Mouse (Mus musculus) neural tube, embryonic 13.5 days (tissue): ENCODE results near the gene Abhd16a. TPM values are rescaled to one million over a fixed set of nuclear protein-coding genes. Genes with fewer than 3 reads are reported as not detected.
A peak's percentile ranks its signal among the peaks of the same experiment; 100 is the strongest.

Source experiments
- ATAC-seq: fragments of 200-750 bp; cut with Nextera tagmentation; 2 replicates; pipeline ENCODE4 v1.8.0; 2017; ENCODE audit warnings: low read depth, mild to moderate bottlenecking, moderate TSS enrichment, moderate library complexity
- H3K27ac ChIP-seq: fragments of 300-500 bp; sonication (generic); replicated peaks from 2 replicates; pipeline ENCODE4 v1.5.1; 2015; ENCODE audit warnings: moderate library complexity, mild to moderate bottlenecking, inconsistent platforms
- H3K27me3 ChIP-seq: fragments of 300-500 bp; sonication (generic); 2 replicates; pipeline ENCODE4 v1.6.1; 2015; ENCODE audit warnings: mild to moderate bottlenecking, inconsistent platforms
- H3K36me3 ChIP-seq: fragments of 300-500 bp; sonication (generic); 2 replicates; pipeline ENCODE4 v1.6.1; 2015; ENCODE audit warnings: mild to moderate bottlenecking, inconsistent platforms
- H3K4me1 ChIP-seq: fragments of 300-500 bp; sonication (generic); replicated peaks from 2 replicates; pipeline ENCODE4 v1.6.1; 2015; ENCODE audit warnings: inconsistent platforms
- H3K4me2 ChIP-seq: fragments of 300-500 bp; sonication (generic); 2 replicates; pipeline ENCODE4 v1.6.1; 2015; ENCODE audit warnings: inconsistent platforms, mild to moderate bottlenecking, moderate library complexity
- H3K4me3 ChIP-seq: fragments of 300-500 bp; sonication (generic); 2 replicates; pipeline ENCODE4 v1.5.1; 2015; ENCODE audit warnings: mild to moderate bottlenecking, inconsistent platforms
- H3K9ac ChIP-seq: fragments of 300-500 bp; sonication (generic); 2 replicates; pipeline ENCODE4 v1.6.1; 2015; ENCODE audit warnings: moderate library complexity, mild to moderate bottlenecking, inconsistent platforms
- H3K9me3 ChIP-seq: fragments of 300-500 bp; sonication (generic); 2 replicates; pipeline ENCODE4 v1.6.1; 2016; ENCODE audit warnings: inconsistent platforms
- WGBS: fragments of 180-500 bp; shearing (Covaris S2); methylation state at CpG from one replicate; pipeline ENCODE4 v1.1.7; 2015; 5-methylcytosine and 5-hydroxymethylcytosine counted together
- polyA plus RNA-seq: library from polyadenylated mRNA; unstranded; fragments of >200 nt; fragmentation: Nextera tagmentation; extraction: Ambion mirVana; gene quantifications from 2 replicates; pipeline ENCODE4 v1.2.1, GENCODE M21; 2015

Abhd16a gene
- polyA plus RNA-seq, 1 experiment from 2014 or later: 104 TPM

GRCm38 (mm10) chr17:35079778-35080177 lies 9.3 kb upstream of the Abhd16a start:
- H3K4me2 ChIP-seq: no peak overlapping the region
- peaks cover 18% of the 10 kb centered on the region for H3K4me1 ChIP-seq
- H3K4me3 ChIP-seq: no peak overlapping the region
- H3K9ac ChIP-seq: 0 out of 2 replicates have a peak overlapping the region, but pooled peaks have one; percentile 45
- H3K36me3 ChIP-seq: no peaks in the 10 kb centered on the region
- no peaks in the 10 kb centered on the region for H3K9me3 ChIP-seq
- no peak for ATAC-seq
- 75% methylated on average over 9 of the region's 9 CpGs for WGBS
- H3K27me3 ChIP-seq: no peaks in the 10 kb centered on the region
- no peak overlapping the region for H3K27ac ChIP-seq

GRCm38 (mm10) chr17:35080248-35080647 lies 8.8 kb upstream of the Abhd16a start:
- H3K36me3 ChIP-seq: no peaks in the 10 kb centered on the region
- H3K9me3 ChIP-seq: no peaks in the 10 kb centered on the region
- no peak for ATAC-seq
- H3K4me1 ChIP-seq: peaks cover 18% of the 10 kb centered on the region
- H3K9ac ChIP-seq: 0 out of 2 replicates have a peak overlapping the region, but pooled peaks have one; percentile 45
- no peaks in the 10 kb centered on the region for H3K27me3 ChIP-seq
- no peak overlapping the region for H3K27ac ChIP-seq
- no peak overlapping the region for H3K4me2 ChIP-seq
- 64% methylated on average over 6 of the region's 6 CpGs for WGBS
- no peak overlapping the region for H3K4me3 ChIP-seq

- ATAC-seq: no peak
- whole genome bisulfite sequencing: 82% methylated on average over 4 of the region's 4 CpGs
- H3K27ac ChIP-seq: no peak overlapping the region
- H3K27me3 ChIP-seq: no peaks in the 10 kb centered on the region
- H3K4me1 ChIP-seq: peaks cover 18% of the 10 kb centered on the region
- H3K9me3 ChIP-seq: no peaks in the 10 kb centered on the region
- no peaks in the 10 kb centered on the region for H3K36me3 ChIP-seq
- no peak overlapping the region for H3K4me2 ChIP-seq
- 0 out of 2 replicates have a peak overlapping the region, but pooled peaks have one; percentile 8 for H3K9ac ChIP-seq
- H3K4me3 ChIP-seq: no peak overlapping the region
Measured at GRCm38 (mm10) chr17:35080710-35081109, 8.4 kb upstream of the Abhd16a start.

GRCm38 (mm10) chr17:35082841-35083576 lies 6.1 kb upstream of the Abhd16a start:
- Histone ChIP-seq H3K4me2 (no peak overlapping the region), H3K36me3 (no peaks in the 10 kb centered on the region), H3K27me3 (no peaks in the 10 kb centered on the region), H3K9me3 (no peaks in the 10 kb centered on the region), H3K27ac (no peak overlapping the region), H3K4me1 (peaks cover 4% of the 10 kb centered on the region; the same call in 1 of the 2 replicates), H3K4me3 (no peak overlapping the region), H3K9ac (no peak overlapping the region)
- no peak for ATAC-seq
- 82% methylated on average over 16 of the region's 16 CpGs for WGBS

GRCm38 (mm10) chr17:35083929-35084497 lies 5.0 kb upstream of the Abhd16a start:
- Histone ChIP-seq H3K27me3 (no peaks in the 10 kb centered on the region), H3K9ac (no peak overlapping the region), H3K4me3 (no peak overlapping the region), H3K4me1 (no peaks in the 10 kb centered on the region), H3K36me3 (no peaks in the 10 kb centered on the region), H3K27ac (no peak overlapping the region), H3K9me3 (no peaks in the 10 kb centered on the region), H3K4me2 (no peak overlapping the region)
- ATAC-seq: no peak
- WGBS: 87% methylated on average over 3 of the region's 3 CpGs

GRCm38 (mm10) chr17:35085208-35085865 lies 3.7 kb upstream of the Abhd16a start, which contains the start of gene Ly6g6f:
TSS of gene Ly6g6f (minus strand) at chr17:35085610.
- no peak within 1 kb of the TSS for H3K4me2 ChIP-seq
- no peak within 1 kb of the TSS for H3K27ac ChIP-seq
- no peaks in the 10 kb centered on the region for H3K36me3 ChIP-seq
- no peak for ATAC-seq
- H3K27me3 ChIP-seq: no peaks in the 10 kb centered on the region
- WGBS: 88% methylated on average over 7 of the region's 7 CpGs
- peaks cover 7% of the 10 kb centered on the region for H3K4me1 ChIP-seq
- no peak within 1 kb of the TSS for H3K9ac ChIP-seq
- H3K9me3 ChIP-seq: no peaks in the 10 kb centered on the region
- no peak within 1 kb of the TSS for H3K4me3 ChIP-seq

GRCm38 (mm10) chr17:35088151-35088550 lies 912 bp upstream of the Abhd16a start:
- no peak for ATAC-seq
- Histone ChIP-seq H3K36me3 (peaks cover 17% of the 10 kb centered on the region), H3K27ac (no peak overlapping the region), H3K9ac (no peak overlapping the region), H3K4me2 (no peak overlapping the region), H3K27me3 (no peaks in the 10 kb centered on the region), H3K4me3 (no peak overlapping the region), H3K4me1 (peaks cover 18% of the 10 kb centered on the region), H3K9me3 (no peaks in the 10 kb centered on the region)
- 49% methylated on average over 2 of the region's 2 CpGs for WGBS

GRCm38 (mm10) chr17:35090166-35090932 lies 1.3 kb downstream of the Abhd16a start:
- 56% methylated on average over 8 of the region's 8 CpGs for WGBS
- peaks cover 18% of the 10 kb centered on the region for H3K4me1 ChIP-seq
- ATAC-seq: no peak

GRCm38 (mm10) chr17:35092403-35093198 lies 3.5 kb downstream of the Abhd16a start:
- H3K36me3 ChIP-seq: peaks cover 60% of the 10 kb centered on the region

More at GRCm38 (mm10) chr17:35090166-35090932, 1.3 kb downstream of the Abhd16a start:
- Histone ChIP-seq H3K27ac (peak overlapping the region; percentile 98), H3K36me3 (peaks cover 39% of the 10 kb centered on the region), H3K9me3 (no peaks in the 10 kb centered on the region), H3K4me2 (peak overlapping the region; percentile 72), H3K4me3 (peak overlapping the region; percentile 59), H3K27me3 (no peaks in the 10 kb centered on the region), H3K9ac (peak overlapping the region; percentile 89)

GRCm38 (mm10) chr17:35094475-35095365 lies 5.7 kb downstream of the Abhd16a start:
- no peak overlapping the region; the same call in 1 of the 2 replicates for H3K9ac ChIP-seq
- H3K36me3 ChIP-seq: peaks cover 82% of the 10 kb centered on the region
- no peak for ATAC-seq
- H3K27ac ChIP-seq: no peak overlapping the region
- H3K4me2 ChIP-seq: no peak overlapping the region
- no peak overlapping the region for H3K4me3 ChIP-seq
- 93% methylated on average over 15 of the region's 15 CpGs for WGBS
- peaks cover 17% of the 10 kb centered on the region for H3K4me1 ChIP-seq
- H3K9me3 ChIP-seq: no peaks in the 10 kb centered on the region
- no peaks in the 10 kb centered on the region for H3K27me3 ChIP-seq

More at GRCm38 (mm10) chr17:35092403-35093198, 3.5 kb downstream of the Abhd16a start:
- H3K4me2 ChIP-seq: no peak overlapping the region
- H3K27me3 ChIP-seq: no peaks in the 10 kb centered on the region
- no peak for ATAC-seq
- no peak overlapping the region for H3K27ac ChIP-seq
- H3K4me3 ChIP-seq: no peak overlapping the region
- H3K9me3 ChIP-seq: no peaks in the 10 kb centered on the region
- H3K9ac ChIP-seq: no peak overlapping the region
- peaks cover 18% of the 10 kb centered on the region for H3K4me1 ChIP-seq
- 92% methylated on average over 14 of the region's 14 CpGs for WGBS
